ENCODE assay signal across 24 mouse cellular contexts in genomic region chr9:94759904-94760303, GRCm38 (mm10).
DNase-seq lines count a peak whose midpoint lies in the region; ATAC-seq and TF ChIP-seq lines count a peak whose summit lies in the region.
"Had no signal": no experiment of that assay in that cellular context is flagged by ENCODE, and none has a peak within 500 bp of the region (broad histone marks: within the 10 kb centered on the region; RNA-seq: fewer than 3 reads in every experiment).

No protein-coding gene starts in this region.

- H3K27me3 ChIP-seq in forebrain, embryonic 10.5 days (ENCODE audit: poor library complexity, severe bottlenecking) = peaks cover 49% of the 10 kb centered on the region
- H3K27me3 ChIP-seq in forebrain, postnatal 0 days (ENCODE audit: insufficient read depth, low read length) = no peaks in the 10 kb centered on the region
- H3K27me3 ChIP-seq in neural tube, embryonic 13.5 days = no peaks in the 10 kb centered on the region
- no peaks in the 10 kb centered on the region for H3K27me3 ChIP-seq in neural tube, embryonic 15.5 days (replicated peaks)
- no peaks in the 10 kb centered on the region for H3K27me3 ChIP-seq in limb, embryonic 10.5 days (ENCODE audit: low read depth, poor library complexity, severe bottlenecking)
- H3K27me3 ChIP-seq: embryonic facial prominence, embryonic 15.5 days; hindbrain, embryonic 12.5 days had no signal

- peaks cover 30% of the 10 kb centered on the region for H3K4me1 ChIP-seq in forebrain, embryonic 10.5 days
- no peaks in the 10 kb centered on the region for H3K4me1 ChIP-seq in forebrain, postnatal 0 days (ENCODE audit: insufficient read depth)
- H3K4me1 ChIP-seq in neural tube, embryonic 13.5 days (replicated peaks) = peaks cover 5% of the 10 kb centered on the region; the same call in 1 of the 2 replicates
- peaks cover 3% of the 10 kb centered on the region; the same call in 1 of the 2 replicates for H3K4me1 ChIP-seq in neural tube, embryonic 15.5 days
- H3K4me1 ChIP-seq in limb, embryonic 10.5 days = peaks cover 4% of the 10 kb centered on the region; the same call in 1 of the 2 replicates
- H3K4me1 ChIP-seq: embryonic facial prominence, embryonic 15.5 days; heart, embryonic 10.5 days; hindbrain, embryonic 12.5 days had no signal

- H3K4me3 ChIP-seq in forebrain, embryonic 10.5 days = no peak overlapping the region
- no peak overlapping the region for H3K4me3 ChIP-seq in forebrain, postnatal 0 days (ENCODE audit: low read depth, low read length)
- no peak overlapping the region for H3K4me3 ChIP-seq in neural tube, embryonic 13.5 days
- no peak overlapping the region for H3K4me3 ChIP-seq in neural tube, embryonic 15.5 days (replicated peaks)
- no peak overlapping the region for H3K4me3 ChIP-seq in limb, embryonic 10.5 days
- no peak overlapping the region for H3K4me3 ChIP-seq in left cerebral cortex, adult 2 months
- H3K4me3 ChIP-seq: embryonic facial prominence, embryonic 15.5 days; erythroblast, embryonic 14.5 days; heart, embryonic 10.5 days; hindbrain, embryonic 12.5 days had no signal

- no peak for ATAC-seq in forebrain, postnatal 0 days
- peak; percentile 50; the same call in 1 of the 2 replicates for ATAC-seq in neural tube, embryonic 13.5 days (ENCODE audit: low read depth)
- no peak for ATAC-seq in neural tube, embryonic 15.5 days (ENCODE audit: low FRiP score)
- ATAC-seq: hindbrain, embryonic 16.5 days; inflammation-experienced regulatory T-cells, adult 6 months; intestine, postnatal 0 days had no signal

- 20% methylated on average over 5 of the region's 5 CpGs for WGBS in forebrain, embryonic 10.5 days
- WGBS in forebrain, postnatal 0 days = 8% methylated on average over 5 of the region's 5 CpGs
- 12% methylated on average over 5 of the region's 5 CpGs for WGBS in neural tube, embryonic 13.5 days
- 8% methylated on average over 5 of the region's 5 CpGs for WGBS in neural tube, embryonic 15.5 days
- 40% methylated on average over 5 of the region's 5 CpGs for WGBS in limb, embryonic 10.5 days

- H3K36me3 ChIP-seq in forebrain, embryonic 10.5 days (replicated peaks) = no peaks in the 10 kb centered on the region
- H3K36me3 ChIP-seq in forebrain, postnatal 0 days (ENCODE audit: insufficient read depth) = no peaks in the 10 kb centered on the region
- no peaks in the 10 kb centered on the region for H3K36me3 ChIP-seq in neural tube, embryonic 13.5 days
- no peaks in the 10 kb centered on the region for H3K36me3 ChIP-seq in neural tube, embryonic 15.5 days
- no peaks in the 10 kb centered on the region for H3K36me3 ChIP-seq in limb, embryonic 10.5 days
- H3K36me3 ChIP-seq: embryonic facial prominence, embryonic 15.5 days; heart, embryonic 10.5 days; hindbrain, embryonic 12.5 days had no signal

- intact Hi-C loops in left cerebral cortex, adult 2 months (cut with DNase I) = no loop called here

- no peak overlapping the region for H3K27ac ChIP-seq in forebrain, embryonic 10.5 days
- H3K27ac ChIP-seq in forebrain, postnatal 0 days (ENCODE audit: low read depth, low read length) = no peak overlapping the region
- H3K27ac ChIP-seq in neural tube, embryonic 13.5 days (replicated peaks) = no peak overlapping the region
- H3K27ac ChIP-seq in neural tube, embryonic 15.5 days (replicated peaks) = no peak overlapping the region
- no peak overlapping the region for H3K27ac ChIP-seq in limb, embryonic 10.5 days
- H3K27ac ChIP-seq in left cerebral cortex, adult 2 months = no peak overlapping the region
- H3K27ac ChIP-seq: embryonic facial prominence, embryonic 15.5 days; heart, embryonic 10.5 days; hindbrain, embryonic 12.5 days had no signal

- peak; percentile 42 for DNase-seq in forebrain, embryonic 10.5 days (ENCODE audit: extremely low spot score, low spot score)
- DNase-seq in forebrain, postnatal 0 days = no peak
- DNase-seq in embryo, embryonic 11 days = peak; percentile 12
- DNase-seq in retina, embryonic 14.5 days (ENCODE audit: low spot score) = peak; percentile 53
- DNase-seq in limb, embryonic 10.5 days (ENCODE audit: low spot score) = no peak
- DNase-seq in left cerebral cortex, adult 2 months (ENCODE audit: extremely low spot score in 1 of 2, low spot score in 2 of 2) = no peak
- DNase-seq: adrenal gland, adult 2 months; adrenal gland, postnatal 36 days; cerebellum, adult 11 months; cerebellum, adult 8-10 months; cerebellum, postnatal 14 days; gastrocnemius, postnatal 36 days; heart, adult 18-20 months; heart, postnatal 10 days; heart, postnatal 4 days had no signal

- no peaks in the 10 kb centered on the region for H3K9me3 ChIP-seq in forebrain, embryonic 10.5 days
- H3K9me3 ChIP-seq in forebrain, postnatal 0 days (ENCODE audit: low read length) = no peaks in the 10 kb centered on the region
- H3K9me3 ChIP-seq in neural tube, embryonic 13.5 days = no peaks in the 10 kb centered on the region
- no peaks in the 10 kb centered on the region for H3K9me3 ChIP-seq in neural tube, embryonic 15.5 days (replicated peaks)
- H3K9me3 ChIP-seq in limb, embryonic 10.5 days (replicated peaks) = no peaks in the 10 kb centered on the region
- H3K9me3 ChIP-seq: embryonic facial prominence, embryonic 15.5 days; heart, embryonic 10.5 days; hindbrain, embryonic 12.5 days had no signal

- no peak overlapping the region for H3K9ac ChIP-seq in forebrain, postnatal 0 days
- no peak overlapping the region for H3K9ac ChIP-seq in neural tube, embryonic 13.5 days
- no peak overlapping the region for H3K9ac ChIP-seq in neural tube, embryonic 15.5 days (replicated peaks)
- H3K9ac ChIP-seq: embryonic facial prominence, embryonic 15.5 days; hindbrain, embryonic 12.5 days had no signal

- no peak overlapping the region for H3K4me2 ChIP-seq in forebrain, postnatal 0 days (ENCODE audit: low read depth)
- no peak overlapping the region for H3K4me2 ChIP-seq in neural tube, embryonic 13.5 days
- no peak overlapping the region for H3K4me2 ChIP-seq in neural tube, embryonic 15.5 days
- H3K4me2 ChIP-seq: embryonic facial prominence, embryonic 15.5 days; hindbrain, embryonic 12.5 days had no signal

- no peak for TF ChIP-seq CTCF in forebrain, postnatal 0 days (IDR thresholded peaks at IDR 0.05; ENCODE audit: low read depth)
- no peak for TF ChIP-seq CTCF in left cerebral cortex, adult 2 months (IDR thresholded peaks at IDR 0.05)

Comparison
In these comparisons a context has a peak if more than half of its experiments do, and no peak if none do; other contexts are left out.
1. DNase-seq: peak in forebrain, embryonic 10.5 days (single experiment), embryo, embryonic 11 days (single experiment) and retina, embryonic 14.5 days (single experiment); none in forebrain, postnatal 0 days (single experiment), limb, embryonic 10.5 days (single experiment) and left cerebral cortex, adult 2 months (0 of 2).